Mouse (Mus musculus): ENCODE measurements around the gene Gm49353.

GRCm38 (mm10) chr10:29206730-29207129 lies 8.0 kb downstream of the Gm49353 start:
- no peak for TF ChIP-seq CTCF (IDR thresholded peaks at IDR 0.05; ENCODE audit: insufficient read depth, low read depth, low read length)
- TF ChIP-seq POLR2A (IDR thresholded peaks at IDR 0.05; ENCODE audit: insufficient read depth, low read depth, low read length): no peak

All from olfactory bulb, adult 2 months (tissue).